Mouse (Mus musculus) E14TG2a.4 (cell line): ENCODE results near the gene Gm20388.

ENCODE experiments used
- CTCF ChIP-seq: conservative IDR thresholded peaks from 2 replicates; pipeline ENCODE4 v1.5.1; 2014; ENCODE audit warnings: low read length
- NANOG ChIP-seq: IDR thresholded peaks from 2 replicates; pipeline ENCODE4 v1.6.1; 2014; ENCODE audit warnings: borderline replicate concordance, low read length, mixed read lengths
- POU5F1 ChIP-seq: IDR thresholded peaks from 2 replicates; pipeline ENCODE4 v1.6.1; 2014; ENCODE audit warnings: low read length, borderline replicate concordance

DNA sequence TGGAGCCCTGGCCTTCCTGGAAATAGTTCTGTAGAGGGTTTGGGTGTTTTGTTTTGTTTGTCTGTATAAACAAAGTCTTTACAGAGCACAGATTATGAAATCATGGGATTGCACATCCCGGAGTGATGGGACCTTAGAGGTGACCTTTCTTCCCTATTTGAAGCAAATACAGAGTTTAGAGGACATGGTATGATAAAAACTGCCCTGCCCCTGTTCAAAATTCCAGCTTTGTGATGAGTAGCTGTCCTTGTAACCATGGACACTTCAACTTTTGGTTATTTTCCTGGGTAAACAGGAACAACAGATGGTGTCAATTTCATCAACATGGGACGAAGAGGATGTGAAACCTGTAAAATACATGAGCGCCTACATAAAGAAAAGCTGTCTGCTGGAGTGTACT, 3133.3 kb downstream of the Gm20388 start:
- TF ChIP-seq CTCF (no peak), NANOG (no peak), POU5F1 (no peak)
